ENCODE assay signal across 8 mouse cellular contexts in the genomic region with DNA sequence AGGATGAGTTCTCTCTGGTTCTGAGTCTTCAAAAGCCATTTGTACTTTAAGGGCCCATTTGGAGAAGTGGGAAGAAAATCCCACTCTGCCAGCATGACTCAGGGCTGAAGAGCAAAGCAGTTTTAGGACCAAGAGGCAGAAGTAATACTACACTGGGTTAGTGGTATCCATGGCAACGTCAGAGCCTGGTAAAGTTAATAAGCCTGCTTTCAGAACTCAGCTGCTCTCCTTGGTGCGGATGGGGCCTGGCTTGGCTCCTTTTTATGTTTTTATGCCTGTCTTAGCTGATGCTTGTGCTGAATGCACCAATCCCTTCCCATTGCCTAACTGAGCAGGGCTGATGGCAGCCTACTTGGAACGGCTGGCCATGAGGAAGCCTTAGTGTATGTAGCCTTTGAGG.
DNase-seq lines count a peak whose midpoint lies in the region; ATAC-seq lines count a peak whose summit lies in the region.

No protein-coding gene starts in this region.

- H3K9ac ChIP-seq in forebrain, embryonic 15.5 days (replicated peaks) = no peak overlapping the region
- no peak overlapping the region for H3K9ac ChIP-seq in liver, embryonic 11.5 days (ENCODE audit: low read depth, low read length)

- intact Hi-C loops in heart, postnatal 36 days (cut with DNase I) = no loop called here

- no peaks in the 10 kb centered on the region for H3K36me3 ChIP-seq in heart, embryonic 10.5 days
- no peaks in the 10 kb centered on the region for H3K36me3 ChIP-seq in forebrain, embryonic 15.5 days
- H3K36me3 ChIP-seq in liver, embryonic 11.5 days (ENCODE audit: control insufficient read depth, insufficient read depth, low read length) = no peaks in the 10 kb centered on the region

- H3K4me1 ChIP-seq in heart, embryonic 10.5 days = 0 out of 2 replicates have a peak, but pooled peaks cover 3% of the 10 kb centered on the region
- H3K4me1 ChIP-seq in forebrain, embryonic 15.5 days = peaks cover 11% of the 10 kb centered on the region
- no peaks in the 10 kb centered on the region for H3K4me1 ChIP-seq in liver, embryonic 11.5 days (replicated peaks; ENCODE audit: control insufficient read depth, insufficient read depth, low read length)

- H3K27me3 ChIP-seq in heart, embryonic 10.5 days (ENCODE audit: insufficient read depth, poor library complexity, severe bottlenecking) = no peaks in the 10 kb centered on the region
- H3K27me3 ChIP-seq in forebrain, embryonic 15.5 days = no peaks in the 10 kb centered on the region
- no peaks in the 10 kb centered on the region for H3K27me3 ChIP-seq in liver, embryonic 11.5 days (replicated peaks; ENCODE audit: control insufficient read depth, insufficient read depth, low read length)

- peak; percentile 31 for DNase-seq in heart, embryonic 10.5 days (ENCODE audit: low spot score)
- DNase-seq in heart, postnatal 36 days = no peak
- peak; percentile 57 for DNase-seq in left cerebral cortex, adult 11 months (ENCODE audit: low spot score)
- peak; percentile 13 for DNase-seq in neural tube, embryonic 10.5 days (ENCODE audit: extremely low spot score, low spot score)
- no peak for DNase-seq in liver, embryonic 11.5 days (ENCODE audit: low spot score)
- DNase-seq in thymus, adult 18-20 months = no peak
- no peak for DNase-seq in thymus, postnatal 14 days

- no peak overlapping the region for H3K27ac ChIP-seq in heart, embryonic 10.5 days
- peak overlapping the region; percentile 38 for H3K27ac ChIP-seq in forebrain, embryonic 15.5 days (replicated peaks)
- H3K27ac ChIP-seq in liver, embryonic 11.5 days (ENCODE audit: low read depth, low read length) = no peak overlapping the region

- no peak overlapping the region for H3K4me3 ChIP-seq in heart, embryonic 10.5 days
- no peak overlapping the region for H3K4me3 ChIP-seq in forebrain, embryonic 15.5 days
- no peak overlapping the region for H3K4me3 ChIP-seq in liver, embryonic 11.5 days (ENCODE audit: low read depth, low read length)

- peak; percentile 70; the same call in 1 of the 2 replicates for ATAC-seq in forebrain, embryonic 15.5 days (replicated peaks)
- ATAC-seq in liver, embryonic 11.5 days (replicated peaks; ENCODE audit: low FRiP score) = no peak

- 81% methylated on average over 3 of the region's 3 CpGs for WGBS in heart, embryonic 10.5 days
- 26% methylated on average over 3 of the region's 3 CpGs for WGBS in forebrain, embryonic 15.5 days
- WGBS in liver, embryonic 11.5 days = 61% methylated on average over 3 of the region's 3 CpGs

- no peaks in the 10 kb centered on the region for H3K9me3 ChIP-seq in heart, embryonic 10.5 days
- H3K9me3 ChIP-seq in forebrain, embryonic 15.5 days = no peaks in the 10 kb centered on the region
- no peaks in the 10 kb centered on the region for H3K9me3 ChIP-seq in liver, embryonic 11.5 days (ENCODE audit: control insufficient read depth, low read length)

- no peak overlapping the region for H3K4me2 ChIP-seq in forebrain, embryonic 15.5 days (replicated peaks)
- no peak overlapping the region for H3K4me2 ChIP-seq in liver, embryonic 11.5 days

Comparison
In these comparisons a context has a peak if more than half of its experiments do, and no peak if none do; other contexts are left out.
1. DNase-seq: peak in heart, embryonic 10.5 days (single experiment), left cerebral cortex, adult 11 months (single experiment) and neural tube, embryonic 10.5 days (single experiment); none in heart, postnatal 36 days (0 of 2), liver, embryonic 11.5 days (single experiment), thymus, adult 18-20 months (0 of 2) and thymus, postnatal 14 days (single experiment).